Mouse (Mus musculus) leukemia stem cell, adult 10-12 weeks (primary cell): ENCODE measurements around the gene Pvalb. TPM values are rescaled to one million over a fixed set of nuclear protein-coding genes. Genes with fewer than 3 reads are reported as not detected.

Experiments
- polyA plus RNA-seq: library from polyadenylated mRNA; stranded (reverse); fragments of >175 nt; gene quantifications from 2 replicates; pipeline ENCODE4 v1.2.3, GENCODE M21; 2012; ENCODE audit warnings: low replicate concordance

The Pvalb gene
- polyA plus RNA-seq = not detected in 2 replicates

DNA sequence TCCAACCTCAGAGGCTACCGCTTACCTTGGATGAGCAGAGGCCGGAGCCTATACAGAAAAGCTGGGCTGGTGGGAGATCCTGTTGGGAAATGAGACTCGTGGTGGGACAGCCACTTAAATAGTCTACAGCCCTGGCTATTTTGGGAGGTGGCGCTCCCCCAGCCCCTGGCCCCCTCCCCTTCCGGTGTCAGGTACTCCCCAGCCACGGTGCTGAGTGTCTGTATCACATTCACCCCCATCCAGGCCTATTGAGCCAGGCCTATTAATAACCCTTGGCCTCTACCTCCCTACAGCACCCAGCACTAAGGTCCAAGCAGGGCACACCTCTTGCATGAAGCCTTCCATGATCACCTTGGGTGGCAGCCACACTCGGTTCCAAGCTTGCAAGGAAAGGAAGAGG is at the start of gene Pvalb:
TSS of gene Pvalb (minus strand) at position 89 of the 400 bp plus-strand sequence.

DNA sequence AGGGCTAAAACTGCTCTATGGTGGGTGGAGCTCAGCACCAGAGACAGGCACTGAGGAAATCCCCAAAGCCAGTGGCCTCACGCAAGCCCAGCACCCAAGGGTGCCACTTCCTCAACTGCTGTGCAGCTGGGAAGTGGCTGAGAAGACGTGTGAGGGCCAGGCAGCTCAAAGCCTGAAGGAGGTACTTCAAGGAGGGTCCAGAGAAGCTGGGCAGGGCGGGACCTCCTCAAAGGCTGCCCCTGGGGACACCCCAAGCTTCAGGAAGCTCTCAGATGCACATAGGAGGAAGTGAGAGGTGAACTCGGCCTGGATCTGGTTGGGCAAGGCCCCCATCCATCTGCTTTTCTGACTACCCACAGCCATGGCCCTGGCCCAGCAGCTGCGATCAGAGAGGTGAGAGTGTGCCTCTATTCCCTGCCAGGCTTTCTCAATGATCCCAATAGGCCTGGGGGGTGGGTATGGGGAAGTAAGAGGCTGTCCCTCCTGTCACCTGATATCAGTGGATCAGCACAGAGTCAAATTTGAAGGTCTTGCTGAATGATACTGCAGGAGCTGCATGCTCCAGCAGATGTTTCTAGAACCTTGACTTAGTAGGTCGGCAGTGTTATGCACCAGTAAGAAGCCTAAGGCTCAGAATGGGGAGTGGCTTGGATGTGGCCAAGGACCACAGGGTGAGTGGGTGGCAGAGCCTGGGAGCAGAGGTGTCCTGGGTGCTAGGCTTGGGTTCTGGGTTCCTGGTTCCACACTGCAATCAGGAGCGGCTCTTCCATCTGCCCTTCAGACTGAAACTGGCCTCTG is 38.7 kb upstream of the Pvalb start, which contains the start of gene Ncf4:
TSS of gene Ncf4 (plus strand) at position 107 of the 798 bp plus-strand sequence.

DNA sequence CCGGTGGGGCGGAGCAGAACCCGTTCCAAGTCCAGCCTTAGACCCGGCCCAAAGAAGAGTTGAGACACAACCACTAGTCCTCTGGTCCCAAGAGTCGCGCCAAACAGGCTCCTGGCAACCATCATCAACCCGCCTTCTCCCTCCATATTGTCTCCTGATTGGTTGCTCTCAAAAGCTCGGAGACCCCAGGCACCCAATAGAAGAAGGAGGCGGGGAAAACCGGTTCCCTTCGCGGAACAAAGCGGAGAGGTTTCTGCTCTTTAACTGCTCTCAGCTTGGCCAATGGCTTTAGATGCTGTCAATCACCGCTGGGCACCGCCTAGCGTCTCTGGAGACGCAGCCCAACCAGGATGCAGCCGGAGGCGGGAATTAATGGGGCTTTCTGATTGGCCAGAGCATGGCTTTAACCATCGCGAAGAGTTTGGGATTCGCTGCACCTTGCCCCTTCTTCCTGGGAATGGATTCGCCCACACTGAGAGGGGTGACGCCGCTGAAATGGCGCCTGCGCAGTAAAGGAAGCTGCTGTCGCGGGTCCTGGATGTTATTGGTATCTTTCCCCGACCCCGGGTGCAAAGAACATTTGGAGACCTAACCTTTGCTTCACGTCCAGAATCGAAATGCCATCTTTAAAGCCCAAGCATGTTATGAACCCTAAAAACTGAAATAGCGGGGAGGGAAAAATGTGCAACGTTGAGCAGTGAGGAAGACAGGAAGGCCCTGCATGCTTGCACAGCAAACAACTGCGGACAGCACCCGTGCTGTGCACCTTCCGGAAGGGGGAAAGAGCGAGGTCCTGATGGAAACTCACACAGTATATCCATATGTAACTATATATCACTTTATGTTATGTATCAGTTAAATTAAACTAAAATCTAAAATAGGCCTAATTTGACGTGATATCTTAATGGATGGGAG is 32.0 kb downstream of the Pvalb start, which contains the start of gene Ift27:
TSS of gene Ift27 (minus strand) at position 136 of the 915 bp plus-strand sequence.

Other genes starting within 250 kb of the Pvalb start
- 0.30 and 1.1 TPM in 2 replicates for gene Foxred2, start 249.7 kb downstream of the Pvalb start, polyA plus RNA-seq
- gene Eif3d, start 235.6 kb downstream of the Pvalb start, polyA plus RNA-seq = 24.5 and 39.3 TPM in 2 replicates
- gene Cacng2, start 86.4 kb downstream of the Pvalb start, polyA plus RNA-seq = not detected in 2 replicates
- gene Ift27, start 32.3 kb downstream of the Pvalb start, polyA plus RNA-seq = 116 and 190 TPM in 2 replicates
- 9.5 and 9.8 TPM in 2 replicates for gene Ncf4, start 38.4 kb upstream of the Pvalb start, polyA plus RNA-seq
- 14.7 and 20.1 TPM in 2 replicates for gene Csf2rb2, start 99.3 kb upstream of the Pvalb start, polyA plus RNA-seq
- gene Csf2rb, start 119.4 kb upstream of the Pvalb start, polyA plus RNA-seq = 26.4 and 33.1 TPM in 2 replicates
- not detected in 2 replicates for gene Tex33, start 189.5 kb upstream of the Pvalb start, polyA plus RNA-seq
- 7.0 and 16.7 TPM in 2 replicates for gene Tst, start 199.5 kb upstream of the Pvalb start, polyA plus RNA-seq
- 126 and 374 TPM in 2 replicates for gene Mpst, start 200.0 kb upstream of the Pvalb start, polyA plus RNA-seq
- 71.1 and 80.6 TPM in 2 replicates for gene Kctd17, start 222.2 kb upstream of the Pvalb start, polyA plus RNA-seq